ENCODE assay signal across 8 mouse cellular contexts in genomic region chr4:152088556-152089120, GRCm38 (mm10). TPM values are rescaled to one million over a fixed set of nuclear protein-coding genes. Genes with fewer than 3 reads are reported as not detected.
A peak's percentile ranks its signal among the peaks of the same experiment; 100 is the strongest.
DNase-seq lines count a peak whose midpoint lies in the region; ATAC-seq and TF ChIP-seq lines count a peak whose summit lies in the region.

No protein-coding gene starts in this region.

- ATAC-seq in intestine, embryonic 14.5 days (replicated peaks; ENCODE audit: low FRiP score, low TSS enrichment, low read depth) = no peak
- no peak for ATAC-seq in limb, embryonic 14.5 days (ENCODE audit: low FRiP score, low read depth)
- no peak for ATAC-seq in megakaryocyte-erythroid progenitor cell, adult 5-6 weeks (replicated peaks; ENCODE audit: low FRiP score, low TSS enrichment, poor library complexity, severe bottlenecking)
- ATAC-seq in monocyte, adult 5-6 weeks (replicated peaks; ENCODE audit: insufficient number of reproducible peaks, low FRiP score, low TSS enrichment, poor library complexity, severe bottlenecking) = no peak

- no peaks in the 10 kb centered on the region for H3K36me3 ChIP-seq in intestine, embryonic 14.5 days (ENCODE audit: control insufficient read depth, insufficient read depth, low read length)
- peaks cover 10% of the 10 kb centered on the region; the same call in 1 of the 2 replicates for H3K36me3 ChIP-seq in limb, embryonic 14.5 days (ENCODE audit: control insufficient read depth, insufficient read depth, low read length)

- no peaks in the 10 kb centered on the region for H3K27me3 ChIP-seq in intestine, embryonic 14.5 days (replicated peaks; ENCODE audit: control insufficient read depth, insufficient read depth, low read length)
- no peaks in the 10 kb centered on the region for H3K27me3 ChIP-seq in limb, embryonic 14.5 days (ENCODE audit: control insufficient read depth, insufficient read depth, low read length)

- no peak for TF ChIP-seq POLR2A in limb, embryonic 14.5 days (IDR thresholded peaks at IDR 0.05; ENCODE audit: borderline replicate concordance, extremely low read depth, insufficient read depth, insufficient read length)

- no peaks in the 10 kb centered on the region for H3K9me3 ChIP-seq in intestine, embryonic 14.5 days (ENCODE audit: control insufficient read depth, low read length)
- H3K9me3 ChIP-seq in limb, embryonic 14.5 days (ENCODE audit: control insufficient read depth, low read length) = no peaks in the 10 kb centered on the region

- 51% methylated on average over 8 of the region's 8 CpGs for WGBS in intestine, embryonic 14.5 days
- WGBS in limb, embryonic 14.5 days = 40% methylated on average over 8 of the region's 8 CpGs

- H3K9ac ChIP-seq in intestine, embryonic 14.5 days (ENCODE audit: low read length) = no peak overlapping the region
- no peak overlapping the region for H3K9ac ChIP-seq in limb, embryonic 14.5 days (ENCODE audit: low read depth, low read length, severe bottlenecking)

- H3K4me1 ChIP-seq in intestine, embryonic 14.5 days (replicated peaks; ENCODE audit: control insufficient read depth, insufficient read depth, low read length) = peaks cover 16% of the 10 kb centered on the region
- H3K4me1 ChIP-seq in limb, embryonic 14.5 days (ENCODE audit: control insufficient read depth, insufficient read depth, low read length) = peaks cover 13% of the 10 kb centered on the region

- DNase-seq in adrenal gland, adult 2 months = peak; percentile 6
- DNase-seq in adrenal gland, postnatal 36 days = no peak
- peak; percentile 90 for DNase-seq in brain, adult 2 months (ENCODE audit: low read depth, low spot score)
- DNase-seq in intestine, embryonic 14.5 days (ENCODE audit: low spot score) = no peak
- DNase-seq in limb, embryonic 14.5 days (ENCODE audit: low spot score) = no peak
- no peak for DNase-seq in kidney, postnatal 4 days

- 0 out of 2 replicates have a peak overlapping the region, but pooled peaks have one; percentile 65 for H3K4me2 ChIP-seq in intestine, embryonic 14.5 days (ENCODE audit: low read length)
- H3K4me2 ChIP-seq in limb, embryonic 14.5 days (replicated peaks; ENCODE audit: low read depth, low read length, severe bottlenecking) = 0 out of 2 replicates have a peak overlapping the region, but pooled peaks have one; percentile 76

- H3K4me3 ChIP-seq in intestine, embryonic 14.5 days (ENCODE audit: low read depth, low read length) = no peak overlapping the region
- H3K4me3 ChIP-seq in limb, embryonic 14.5 days (replicated peaks; ENCODE audit: low read length) = no peak overlapping the region

- H3K27ac ChIP-seq in intestine, embryonic 14.5 days (ENCODE audit: low read depth) = no peak overlapping the region
- no peak overlapping the region for H3K27ac ChIP-seq in limb, embryonic 14.5 days (replicated peaks; ENCODE audit: low read depth, low read length)

RNA-seq across cellular contexts. Expression of gene Plekhg5, which starts 16.3 kb away (rescaled TPM):
- 10 to 100 TPM in 1 of 2 experiments, 1 to 10 TPM in 1; 7.4 to 15.5 TPM for total RNA-seq in adrenal gland, adult 2 months (2021)
- 21.9 and 30.7 TPM in 2 replicates for polyA plus RNA-seq in adrenal gland, adult 2 months (2012; rRNA removed)
- 10 to 100 TPM; 10.0 to 13.5 TPM for total RNA-seq in adrenal gland, postnatal 36 days (2021)
- polyA plus RNA-seq in intestine, embryonic 14.5 days (2014; fragmentation: Nextera tagmentation; extraction: Ambion mirVana) = 9.0 and 9.2 TPM in 2 replicates
- 25.0 and 36.2 TPM in 2 replicates for polyA plus RNA-seq in limb, embryonic 14.5 days (2012; rRNA removed)
- 14.1 and 16.9 TPM in 2 replicates for polyA plus RNA-seq in limb, embryonic 14.5 days (2014; fragmentation: Nextera tagmentation; extraction: Ambion mirVana)
- total RNA-seq in megakaryocyte-erythroid progenitor cell, adult 5-6 weeks (2014; fragmentation: Nextera tagmentation) = 8.9 and 15.6 TPM in 2 replicates
- 6.8 and 7.1 TPM in 2 replicates for total RNA-seq in megakaryocyte-erythroid progenitor cell, adult 5-6 weeks (2017)
- total RNA-seq in monocyte, adult 5-6 weeks (2017) = 2.5 to 8.2 TPM (median 5.6 TPM) in 3 replicates

RNA-seq across cellular contexts. Expression of gene Tnfrsf25, which starts 27.1 kb away (rescaled TPM):
- 1 to 10 TPM in 1 of 2 experiments, under 1 TPM in 1; 0.79 to 1.3 TPM for total RNA-seq in adrenal gland, adult 2 months (2021)
- polyA plus RNA-seq in adrenal gland, adult 2 months (2012; rRNA removed) = 2.5 TPM in 2 replicates
- 1 to 10 TPM; 1.7 to 3.0 TPM for total RNA-seq in adrenal gland, postnatal 36 days (2021)
- polyA plus RNA-seq in intestine, embryonic 14.5 days (2014; fragmentation: Nextera tagmentation; extraction: Ambion mirVana) = 0.97 and 0.98 TPM in 2 replicates
- 5.6 and 6.0 TPM in 2 replicates for polyA plus RNA-seq in limb, embryonic 14.5 days (2012; rRNA removed)
- polyA plus RNA-seq in limb, embryonic 14.5 days (2014; fragmentation: Nextera tagmentation; extraction: Ambion mirVana) = 1.0 TPM in 2 replicates
- not detected in 2 replicates for total RNA-seq in megakaryocyte-erythroid progenitor cell, adult 5-6 weeks (2014; fragmentation: Nextera tagmentation)
- not detected in 2 replicates for total RNA-seq in megakaryocyte-erythroid progenitor cell, adult 5-6 weeks (2017)
- 1.3 to 4.7 TPM in 2 of 3 replicates, not detected in the other for total RNA-seq in monocyte, adult 5-6 weeks (2017)

RNA-seq across cellular contexts. Expression of gene Nol9, which starts 49.5 kb away (rescaled TPM):
- total RNA-seq in adrenal gland, adult 2 months (2021) = 10 to 100 TPM; 16.8 to 30.6 TPM
- polyA plus RNA-seq in adrenal gland, adult 2 months (2012; rRNA removed) = 21.3 and 27.4 TPM in 2 replicates
- total RNA-seq in adrenal gland, postnatal 36 days (2021) = 10 to 100 TPM; 24.8 to 27.3 TPM
- polyA plus RNA-seq in intestine, embryonic 14.5 days (2014; fragmentation: Nextera tagmentation; extraction: Ambion mirVana) = 34.9 and 36.0 TPM in 2 replicates
- polyA plus RNA-seq in limb, embryonic 14.5 days (2012; rRNA removed) = 28.5 and 33.4 TPM in 2 replicates
- polyA plus RNA-seq in limb, embryonic 14.5 days (2014; fragmentation: Nextera tagmentation; extraction: Ambion mirVana) = 25.9 and 32.2 TPM in 2 replicates
- total RNA-seq in megakaryocyte-erythroid progenitor cell, adult 5-6 weeks (2014; fragmentation: Nextera tagmentation) = 64.3 and 67.6 TPM in 2 replicates
- 45.2 and 60.8 TPM in 2 replicates for total RNA-seq in megakaryocyte-erythroid progenitor cell, adult 5-6 weeks (2017)
- total RNA-seq in monocyte, adult 5-6 weeks (2017) = 12.1 to 23.8 TPM (median 16.9 TPM) in 3 replicates

RNA-seq across cellular contexts. Expression of gene Tas1r1, which starts 50.3 kb away (rescaled TPM):
- 1 to 10 TPM in 1 of 2 experiments, not detected in 1; 1.4 TPM for total RNA-seq in adrenal gland, adult 2 months (2021)
- polyA plus RNA-seq in adrenal gland, adult 2 months (2012; rRNA removed) = 0.09 TPM in 1 of 2 replicates, not detected in the other
- not detected for total RNA-seq in adrenal gland, postnatal 36 days (2021)
- polyA plus RNA-seq in intestine, embryonic 14.5 days (2014; fragmentation: Nextera tagmentation; extraction: Ambion mirVana) = 0.14 and 0.17 TPM in 2 replicates
- polyA plus RNA-seq in limb, embryonic 14.5 days (2012; rRNA removed) = 1.0 and 1.7 TPM in 2 replicates
- polyA plus RNA-seq in limb, embryonic 14.5 days (2014; fragmentation: Nextera tagmentation; extraction: Ambion mirVana) = 0.93 and 1.3 TPM in 2 replicates
- 0.74 TPM in 1 of 2 replicates, not detected in the other for total RNA-seq in megakaryocyte-erythroid progenitor cell, adult 5-6 weeks (2014; fragmentation: Nextera tagmentation)
- total RNA-seq in megakaryocyte-erythroid progenitor cell, adult 5-6 weeks (2017) = 0.88 TPM in 1 of 2 replicates, not detected in the other
- total RNA-seq in monocyte, adult 5-6 weeks (2017) = not detected in 3 replicates

Comparison
In these comparisons a context has a peak if more than half of its experiments do, and no peak if none do; other contexts are left out.
1. DNase-seq: peak in adrenal gland, adult 2 months (single experiment) and brain, adult 2 months (single experiment); none in adrenal gland, postnatal 36 days (0 of 2), intestine, embryonic 14.5 days (single experiment), limb, embryonic 14.5 days (single experiment) and kidney, postnatal 4 days (0 of 2).